Mouse (Mus musculus) left cerebral cortex, postnatal 36 days (tissue): ENCODE data around the gene Dnah7c. TPM values are rescaled to one million over a fixed set of nuclear protein-coding genes. Genes with fewer than 3 reads are reported as not detected.
A peak's percentile ranks its signal among the peaks of the same experiment; 100 is the strongest.

Experiments used
- DNase-seq, 2 experiments: peaks; one replicate each; pipeline ENCODE4 v3.0.0; 2021 to 2022; ENCODE audit warnings: low spot score in 2 of 2, mixed read lengths in 1 of 2
- intact Hi-C: fragments of 180-260 bp; cut with DNase I; formaldehyde crosslinking; loops from one replicate; pipeline ENCODE4 v1.15.1; 2025
- total RNA-seq, 2 experiments: library from RNA; stranded (reverse); gene quantifications; 2 replicates each; pipeline ENCODE4 v1.2.3; 2021

The Dnah7c gene
- total RNA-seq, 2 experiments from 2014 or later = 0.88 to 1.0 TPM

DNA sequence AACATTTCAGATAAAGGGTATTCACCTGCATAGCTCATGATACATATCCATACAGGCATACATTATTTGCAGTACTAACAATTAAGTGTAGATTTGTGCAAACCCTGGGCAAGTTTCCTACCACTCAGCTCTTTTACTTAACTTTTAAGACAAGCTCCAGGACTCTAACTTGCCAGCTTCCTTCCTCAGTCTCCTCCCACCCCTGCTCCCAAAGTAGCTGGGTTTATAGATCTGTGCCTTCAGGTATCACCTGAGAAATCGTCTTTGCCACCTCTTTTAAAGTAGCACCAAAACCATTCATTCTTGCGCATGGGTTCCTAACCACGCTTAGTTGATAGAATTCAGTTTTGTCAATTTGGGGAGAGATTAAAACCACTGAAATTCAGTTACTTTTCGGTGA, 426.2 kb downstream of the Dnah7c start:
- no peak for DNase-seq
- intact Hi-C loops = loop anchor here (5.0 to 10.0 kb wide), 2 partner anchors 346 to 423 kb away; no protein-coding TSS in a partner anchor

- intact Hi-C loops = loop anchor here (2.0 to 10.0 kb wide), 4 partner anchors 85 to 423 kb away; no protein-coding TSS in a partner anchor
- no peak for DNase-seq
Observed at GRCm38 (mm10) chr1:46852216-46852599, 426.8 kb downstream of the Dnah7c start.

- DNase-seq = peak; percentile 68 to 71
- intact Hi-C loops = loop anchor here (2.0 to 10.0 kb wide), 4 partner anchors 84 to 422 kb away; no protein-coding TSS in a partner anchor
Observed at GRCm38 (mm10) chr1:46852600-46853272, 427.3 kb downstream of the Dnah7c start.

- DNase-seq = peak; percentile 98 to 100
- intact Hi-C loops = loop anchor here (2.0 to 10.0 kb wide), 4 partner anchors 83 to 421 kb away; no protein-coding TSS in a partner anchor
Observed at GRCm38 (mm10) chr1:46853317-46854035, 428.1 kb downstream of the Dnah7c start.

DNA sequence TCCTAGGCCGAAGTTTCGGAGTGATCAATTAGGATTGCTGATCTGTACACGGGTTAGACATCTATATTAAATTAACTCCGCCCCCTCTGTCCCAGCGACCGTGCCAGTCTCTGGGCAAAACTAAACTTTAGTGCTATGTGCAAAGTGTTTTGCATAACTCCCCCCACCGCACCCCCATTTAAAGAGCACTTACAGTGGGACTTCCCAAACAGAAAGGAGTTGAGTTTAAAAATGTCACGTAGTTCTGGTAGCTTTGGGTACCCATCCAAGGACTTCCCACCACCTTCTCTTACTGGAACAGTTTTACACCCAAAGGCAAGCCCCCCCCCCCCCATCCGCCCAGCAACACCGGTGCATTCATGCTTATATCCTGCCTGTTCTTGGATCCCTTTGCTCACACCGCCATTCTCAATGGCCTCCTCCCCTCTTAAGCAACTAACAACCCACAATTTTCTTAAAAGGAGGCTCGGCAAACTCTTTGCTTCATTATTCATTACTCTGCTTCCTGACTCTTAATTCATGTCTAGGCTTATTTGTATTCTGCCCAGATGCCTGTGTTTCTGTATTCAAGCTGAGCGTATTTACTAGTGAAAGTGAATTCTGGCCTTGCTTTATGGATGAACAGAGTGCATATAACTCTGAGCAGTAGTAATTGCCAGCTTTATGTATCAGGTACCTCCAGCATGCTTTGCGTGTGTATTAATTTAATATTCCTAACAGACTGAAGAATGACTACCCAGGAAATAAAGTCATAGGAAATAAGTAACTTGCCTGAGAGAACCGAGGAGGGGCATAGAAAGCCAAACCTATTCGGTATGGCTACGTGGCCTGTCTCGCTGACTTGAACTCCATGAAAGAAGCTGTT, 428.9 kb downstream of the Dnah7c start:
- no peak for DNase-seq
- intact Hi-C loops = loop anchor here (5.0 to 10.0 kb wide), 2 partner anchors 343 to 421 kb away; no protein-coding TSS in a partner anchor

GRCm38 (mm10) chr1:46856498-46856897, 431.1 kb downstream of the Dnah7c start:
- DNase-seq = no peak
- intact Hi-C loops = loop anchor here (10.0 kb wide), 1 partner anchor 418 kb away; no protein-coding TSS in a partner anchor
